Mouse (Mus musculus): ENCODE results near the gene Pin4. TPM values are rescaled to one million over a fixed set of nuclear protein-coding genes. Genes with fewer than 3 reads are reported as not detected.

Gene Pin4
- 48.2 and 61.7 TPM in 2 replicates for polyA plus RNA-seq (2015; fragmentation: Nextera tagmentation; extraction: Ambion mirVana)

DNA sequence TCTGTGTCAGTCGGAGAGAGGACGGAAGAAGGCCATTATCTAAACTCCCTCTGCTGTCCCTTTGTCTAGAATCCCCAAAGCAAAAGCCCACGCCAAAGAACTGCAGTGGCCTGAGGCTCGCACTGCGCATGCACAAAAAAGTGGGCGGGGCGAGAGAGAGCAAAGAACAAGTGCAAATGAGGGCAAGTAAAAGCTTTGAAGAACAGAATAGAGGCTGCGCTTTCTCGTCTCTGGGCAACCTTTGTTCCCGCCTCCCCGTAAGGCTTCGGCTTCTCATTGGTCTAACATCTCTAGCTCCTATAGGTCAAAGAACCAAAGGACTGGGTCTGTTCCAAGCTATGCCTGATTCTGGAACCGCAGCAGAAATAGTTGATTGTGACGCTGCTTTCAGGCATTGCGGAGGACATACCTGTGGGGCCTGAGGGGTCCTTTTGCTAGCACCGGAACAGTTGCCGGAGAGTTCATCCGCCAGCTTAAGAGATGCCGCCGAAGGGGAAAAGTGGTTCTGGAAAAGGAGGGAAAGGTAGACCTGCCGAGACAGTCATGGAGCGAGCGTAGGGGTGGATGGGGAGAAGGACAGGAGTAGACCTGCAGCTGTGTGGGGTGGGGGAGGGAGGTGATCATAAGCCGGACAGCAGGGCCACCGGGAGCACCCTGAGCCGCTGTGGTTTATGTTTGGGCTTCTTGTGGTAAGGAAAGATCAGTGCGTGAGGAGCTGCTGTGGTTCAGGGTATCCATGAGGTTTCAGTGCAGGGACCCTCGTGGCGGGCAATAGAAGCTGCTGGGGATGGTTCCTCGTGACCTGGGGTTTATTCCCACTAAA lies at the start of gene Pin4:
Gene Pin4, plus strand, starts transcription at position 406 of the 823 bp plus-strand sequence.
- ATAC-seq (ENCODE audit: low FRiP score, low TSS enrichment) (peak; percentile 99), DNase-seq (ENCODE audit: low spot score) (peak; percentile 88)
- Histone ChIP-seq H3K27me3 (ENCODE audit: control insufficient read depth, insufficient read depth, low read length) (no peaks in the 10 kb centered on the region), H3K27ac (replicated peaks) (0 out of 2 replicates have a peak within 1 kb of the TSS, but pooled peaks have one; percentile 45), H3K4me1 (replicated peaks; ENCODE audit: control insufficient read depth, insufficient read depth) (no peaks in the 10 kb centered on the region), H3K36me3 (ENCODE audit: control insufficient read depth, insufficient read depth, low read length) (no peaks in the 10 kb centered on the region), H3K9me3 (ENCODE audit: control insufficient read depth, low read length) (no peaks in the 10 kb centered on the region), H3K4me2 (replicated peaks; ENCODE audit: low read depth) (peak within 1 kb of the TSS; percentile 58), H3K9ac (ENCODE audit: low read length) (peak within 1 kb of the TSS; percentile 66), H3K4me3 (ENCODE audit: low read depth, low read length) (peak within 1 kb of the TSS; percentile 52)
- TF ChIP-seq CTCF (IDR thresholded peaks at IDR 0.05; ENCODE audit: low read depth) (peak; percentile 43), EP300 (optimal IDR thresholded peaks at IDR 0.05) (no peak)
- 16% methylated on average over 30 of the region's 30 CpGs for WGBS

- Histone ChIP-seq H3K4me1 (replicated peaks; ENCODE audit: control insufficient read depth, insufficient read depth) (no peaks in the 10 kb centered on the region), H3K4me2 (replicated peaks; ENCODE audit: low read depth) (peak within 1 kb of the TSS; percentile 69), H3K4me3 (ENCODE audit: low read depth, low read length) (peak within 1 kb of the TSS; percentile 41), H3K27me3 (ENCODE audit: control insufficient read depth, insufficient read depth, low read length) (no peaks in the 10 kb centered on the region), H3K27ac (replicated peaks) (peak within 1 kb of the TSS; percentile 45; the same call in 1 of the 2 replicates), H3K9ac (ENCODE audit: low read length) (peak within 1 kb of the TSS; percentile 55), H3K9me3 (ENCODE audit: control insufficient read depth, low read length) (no peaks in the 10 kb centered on the region), H3K36me3 (ENCODE audit: control insufficient read depth, insufficient read depth, low read length) (no peaks in the 10 kb centered on the region)
- 14% methylated on average over 52 of the region's 61 CpGs for WGBS
- peak; percentile 81 for ATAC-seq (ENCODE audit: low FRiP score, low TSS enrichment)
- no peak for TF ChIP-seq CTCF (IDR thresholded peaks at IDR 0.05; ENCODE audit: low read depth)
- TF ChIP-seq EP300 (optimal IDR thresholded peaks at IDR 0.05) = no peak
- DNase-seq (ENCODE audit: low spot score) = peak; percentile 66
Measured at GRCm38 (mm10) chrX:102070591-102071471, 48.4 kb upstream of the Pin4 start, which contains the start of gene Rtl5. Gene Rtl5, minus strand, starts transcription at chrX:102071304.

- H3K27me3 ChIP-seq (ENCODE audit: control insufficient read depth, insufficient read depth, low read length) = no peaks in the 10 kb centered on the region
- H3K9ac ChIP-seq (ENCODE audit: low read length) = no peak overlapping the region
- H3K4me1 ChIP-seq (replicated peaks; ENCODE audit: control insufficient read depth, insufficient read depth) = no peaks in the 10 kb centered on the region
- no peaks in the 10 kb centered on the region for H3K36me3 ChIP-seq (ENCODE audit: control insufficient read depth, insufficient read depth, low read length)
- no peaks in the 10 kb centered on the region for H3K9me3 ChIP-seq (ENCODE audit: control insufficient read depth, low read length)
- DNase-seq (ENCODE audit: low spot score) (no peak), ATAC-seq (ENCODE audit: low FRiP score, low TSS enrichment) (no peak; the same call in 1 of the 2 replicates)
- peak overlapping the region; percentile 69 for H3K4me2 ChIP-seq (replicated peaks; ENCODE audit: low read depth)
- TF ChIP-seq CTCF (IDR thresholded peaks at IDR 0.05; ENCODE audit: low read depth) (no peak), EP300 (optimal IDR thresholded peaks at IDR 0.05) (no peak)
- H3K4me3 ChIP-seq (ENCODE audit: low read depth, low read length) = peak overlapping the region; percentile 41; the same call in 1 of the 2 replicates
- H3K27ac ChIP-seq (replicated peaks) = no peak overlapping the region
- 21% methylated on average over 2 of the region's 2 CpGs for WGBS
Measured at GRCm38 (mm10) chrX:102071517-102071916, 47.7 kb upstream of the Pin4 start.

DNA sequence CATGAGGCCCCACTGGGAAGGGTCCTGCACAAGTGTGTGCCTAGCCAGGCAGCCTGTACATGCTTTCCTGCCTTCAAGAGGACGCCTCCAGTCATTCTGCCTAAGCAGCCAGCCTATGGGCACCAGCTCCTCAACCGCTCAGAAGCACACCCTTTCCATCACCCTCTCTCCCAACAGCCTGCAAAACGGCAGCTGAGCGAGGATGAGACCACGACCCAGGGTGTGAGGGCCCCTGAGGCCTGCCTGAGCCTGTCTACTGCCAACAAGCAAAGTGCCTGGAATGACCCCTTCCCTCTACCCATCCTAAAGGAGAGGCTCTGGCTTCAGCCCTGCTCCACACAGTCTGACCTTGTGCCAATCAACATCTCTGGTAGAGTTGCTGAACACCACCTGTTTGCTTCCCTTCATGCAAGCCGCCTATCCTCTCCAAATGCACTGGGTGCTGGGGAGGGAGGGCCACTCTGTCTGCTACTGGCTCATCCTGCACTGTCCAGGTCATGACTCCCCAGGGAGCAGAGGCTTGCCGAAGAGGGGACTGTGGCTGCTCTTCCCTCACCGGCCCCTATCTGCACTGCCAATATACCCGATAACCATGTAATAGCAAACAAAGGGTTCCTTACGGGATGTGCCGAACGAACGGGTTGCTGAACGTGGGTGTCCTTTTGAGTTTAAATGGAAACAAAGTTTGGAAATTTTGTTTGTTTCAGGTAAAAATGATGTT lies 45.5 kb upstream of the Pin4 start:
- TF ChIP-seq CTCF (IDR thresholded peaks at IDR 0.05; ENCODE audit: low read depth) (no peak), EP300 (optimal IDR thresholded peaks at IDR 0.05) (no peak)
- Histone ChIP-seq H3K9me3 (ENCODE audit: control insufficient read depth, low read length) (no peaks in the 10 kb centered on the region), H3K4me2 (replicated peaks; ENCODE audit: low read depth) (no peak overlapping the region), H3K9ac (ENCODE audit: low read length) (no peak overlapping the region), H3K4me3 (ENCODE audit: low read depth, low read length) (no peak overlapping the region), H3K27me3 (ENCODE audit: control insufficient read depth, insufficient read depth, low read length) (no peaks in the 10 kb centered on the region), H3K36me3 (ENCODE audit: control insufficient read depth, insufficient read depth, low read length) (no peaks in the 10 kb centered on the region), H3K4me1 (replicated peaks; ENCODE audit: control insufficient read depth, insufficient read depth) (no peaks in the 10 kb centered on the region), H3K27ac (replicated peaks) (no peak overlapping the region)
- ATAC-seq (ENCODE audit: low FRiP score, low TSS enrichment) = no peak
- WGBS = 82% methylated on average over 14 of the region's 14 CpGs
- no peak for DNase-seq (ENCODE audit: low spot score)

GRCm38 (mm10) chrX:102074435-102074834 lies 44.8 kb upstream of the Pin4 start:
- ATAC-seq (ENCODE audit: low FRiP score, low TSS enrichment) = no peak
- H3K4me1 ChIP-seq (replicated peaks; ENCODE audit: control insufficient read depth, insufficient read depth) = no peaks in the 10 kb centered on the region
- H3K4me2 ChIP-seq (replicated peaks; ENCODE audit: low read depth) = no peak overlapping the region
- H3K9ac ChIP-seq (ENCODE audit: low read length) = no peak overlapping the region
- no peaks in the 10 kb centered on the region for H3K9me3 ChIP-seq (ENCODE audit: control insufficient read depth, low read length)
- DNase-seq (ENCODE audit: low spot score) = no peak
- WGBS = 74% methylated on average over 5 of the region's 5 CpGs
- no peak for TF ChIP-seq EP300 (optimal IDR thresholded peaks at IDR 0.05)
- no peak for TF ChIP-seq CTCF (IDR thresholded peaks at IDR 0.05; ENCODE audit: low read depth)
- H3K36me3 ChIP-seq (ENCODE audit: control insufficient read depth, insufficient read depth, low read length) = no peaks in the 10 kb centered on the region
- no peak overlapping the region for H3K27ac ChIP-seq (replicated peaks)
- no peaks in the 10 kb centered on the region for H3K27me3 ChIP-seq (ENCODE audit: control insufficient read depth, insufficient read depth, low read length)
- no peak overlapping the region for H3K4me3 ChIP-seq (ENCODE audit: low read depth, low read length)

Measured in stomach, postnatal 0 days (tissue).